Mouse (Mus musculus) adrenal gland, postnatal 0 days (tissue): ENCODE measurements around the gene Slc13a2. TPM values are rescaled to one million over a fixed set of nuclear protein-coding genes. Genes with fewer than 3 reads are reported as not detected.

Experiments
- polyA plus RNA-seq: library from polyadenylated mRNA; unstranded; fragments of >200 nt; fragmentation: Nextera tagmentation; extraction: Ambion mirVana; gene quantifications from 2 replicates; pipeline ENCODE4 v1.2.1, GENCODE M21; 2015

Slc13a2 gene
- 0.11 and 0.21 TPM in 2 replicates for polyA plus RNA-seq

DNA sequence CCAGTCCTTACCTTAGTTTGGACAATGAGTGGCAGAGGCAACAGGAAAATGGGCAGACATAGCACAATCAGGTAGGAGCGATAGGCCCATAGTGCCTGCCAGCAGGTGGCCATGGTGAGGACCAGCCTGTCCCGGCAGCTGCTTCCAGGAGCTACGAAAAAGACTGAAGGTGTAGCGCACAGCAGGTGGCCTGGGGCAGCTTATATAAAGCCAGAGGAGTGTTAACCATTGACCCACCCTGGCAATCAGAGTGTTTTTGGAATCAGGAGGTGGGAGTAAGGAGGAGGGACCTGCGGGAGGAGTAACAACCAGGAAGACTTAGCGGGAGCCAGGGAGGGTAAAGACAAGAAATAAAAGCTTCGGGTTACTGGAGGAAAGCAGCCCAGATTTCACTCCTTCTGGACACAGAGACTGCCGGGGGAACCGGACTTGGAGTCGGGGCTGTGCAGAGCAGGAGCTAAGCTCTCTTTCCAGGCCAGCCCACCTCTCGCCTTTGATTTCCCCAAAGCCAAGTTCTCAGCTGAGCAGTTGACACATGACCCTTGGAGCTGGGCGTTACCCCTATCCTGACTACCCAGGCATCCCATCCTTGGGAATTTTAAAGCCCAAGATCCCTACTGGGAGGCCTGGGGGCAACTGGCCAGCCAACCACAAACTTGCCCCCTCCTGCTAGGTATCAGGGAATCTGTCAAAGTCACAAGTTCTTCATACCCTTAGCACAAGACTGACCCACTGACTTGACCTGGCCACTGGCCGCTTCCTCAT is at the start of gene Slc13a2:
Gene Slc13a2 (minus strand): TSS at position 163 of the 765 bp plus-strand sequence.

DNA sequence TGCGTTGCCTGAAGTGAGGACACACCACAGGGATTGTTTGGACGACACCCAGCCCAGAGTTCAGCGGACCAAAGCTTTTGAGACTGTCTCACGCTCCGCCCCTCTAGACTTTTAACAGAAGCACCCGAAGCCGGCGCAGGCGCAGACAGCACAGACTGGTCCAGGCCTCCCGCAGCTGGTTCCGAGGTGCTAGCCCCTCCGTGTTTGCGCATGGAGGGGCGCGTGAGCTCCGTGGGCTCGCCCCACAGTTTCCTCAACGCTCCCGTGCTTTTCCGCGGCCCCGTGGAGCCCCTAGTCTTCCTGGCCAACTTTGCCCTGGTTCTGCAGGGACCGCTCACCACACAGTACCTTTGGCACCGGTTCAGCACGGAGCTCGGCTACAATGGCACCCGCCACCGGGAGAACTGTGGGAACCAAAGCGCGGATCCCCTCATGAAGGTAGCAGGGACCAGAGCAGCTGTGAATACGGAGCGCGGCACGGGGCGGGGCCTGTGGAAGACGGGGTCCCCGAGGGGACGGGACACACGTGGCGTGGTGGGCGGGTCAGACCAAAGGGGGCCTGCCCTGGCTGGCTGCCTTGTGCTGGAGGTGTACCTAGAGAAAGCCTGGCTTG is 43.7 kb upstream of the Slc13a2 start, which contains the start of gene Slc46a1:
Gene Slc46a1 (plus strand): TSS at position 130 of the 613 bp plus-strand sequence.

DNA sequence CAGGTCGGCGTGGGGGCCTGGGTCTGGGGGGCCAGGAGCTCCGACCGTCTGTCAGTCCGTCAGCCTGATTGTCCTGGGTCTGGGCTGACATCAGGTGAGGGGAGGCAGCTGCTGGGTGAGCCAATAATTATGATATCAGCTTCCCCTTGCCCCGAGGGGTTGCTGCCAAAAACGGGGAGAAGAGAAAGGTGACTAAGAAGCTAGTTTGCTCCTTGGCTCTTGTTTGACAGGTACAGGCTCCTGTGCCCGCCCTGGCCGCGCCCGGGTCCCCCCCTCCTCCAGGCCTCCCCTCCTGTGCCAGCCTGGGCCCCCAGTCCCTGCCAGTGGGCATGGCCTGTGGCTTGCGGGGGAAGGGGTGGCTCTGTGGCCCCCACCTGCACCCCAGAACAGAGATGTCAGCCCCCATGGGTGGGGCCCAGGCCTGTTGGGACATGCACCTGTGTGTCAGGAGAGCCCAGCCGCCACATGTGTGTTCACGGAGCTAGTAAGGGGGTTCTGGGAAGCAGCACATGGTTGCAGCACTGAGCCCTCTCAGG is 35.4 kb downstream of the Slc13a2 start, which contains the start of gene Foxn1:
Gene Foxn1 (minus strand): TSS at position 51 of the 536 bp plus-strand sequence.

Other genes with a start within 250 kb of the Slc13a2 start
- gene Nek8, start 245.5 kb downstream of the Slc13a2 start, polyA plus RNA-seq: 12.4 and 15.0 TPM in 2 replicates
- gene Tlcd1, start 245.5 kb downstream of the Slc13a2 start, polyA plus RNA-seq: 43.8 and 59.8 TPM in 2 replicates
- gene Rpl23a, start 238.6 kb downstream of the Slc13a2 start, polyA plus RNA-seq: 1,480 and 1,753 TPM in 2 replicates
- 133 and 149 TPM in 2 replicates for gene Rab34, start 233.8 kb downstream of the Slc13a2 start, polyA plus RNA-seq
- 6.5 and 7.8 TPM in 2 replicates for gene Proca1, start 228.8 kb downstream of the Slc13a2 start, polyA plus RNA-seq
- gene Sdf2, start 176.5 kb downstream of the Slc13a2 start, polyA plus RNA-seq: 161 and 193 TPM in 2 replicates
- gene Supt6, start 176.2 kb downstream of the Slc13a2 start, polyA plus RNA-seq: 12.5 and 14.4 TPM in 2 replicates
- gene 2610507B11Rik, start 160.5 kb downstream of the Slc13a2 start, polyA plus RNA-seq: 39.8 and 70.6 TPM in 2 replicates
- gene BC030499, start 131.4 kb downstream of the Slc13a2 start, polyA plus RNA-seq: 0.21 TPM in 1 of 2 replicates, not detected in the other
- 6.4 and 8.2 TPM in 2 replicates for gene Spag5, start 120.7 kb downstream of the Slc13a2 start, polyA plus RNA-seq
- 13.7 and 19.6 TPM in 2 replicates for gene Aldoc, start 99.2 kb downstream of the Slc13a2 start, polyA plus RNA-seq
- 50.8 and 80.0 TPM in 2 replicates for gene Pigs, start 93.8 kb downstream of the Slc13a2 start, polyA plus RNA-seq
- gene Unc119, start 78.7 kb downstream of the Slc13a2 start, polyA plus RNA-seq: 82.0 and 100 TPM in 2 replicates
- 0.06 TPM in 1 of 2 replicates, not detected in the other for gene Foxn1, start 35.7 kb downstream of the Slc13a2 start, polyA plus RNA-seq
- gene Slc46a1, start 43.5 kb upstream of the Slc13a2 start, polyA plus RNA-seq: 13.1 and 25.8 TPM in 2 replicates
- gene Sarm1, start 75.5 kb upstream of the Slc13a2 start, polyA plus RNA-seq: 5.0 and 7.8 TPM in 2 replicates
- gene Vtn, start 76.9 kb upstream of the Slc13a2 start, polyA plus RNA-seq: 41.1 and 59.4 TPM in 2 replicates
- not detected in 2 replicates for gene Sebox, start 81.2 kb upstream of the Slc13a2 start, polyA plus RNA-seq
- 49.5 and 55.2 TPM in 2 replicates for gene Tmem199, start 90.0 kb upstream of the Slc13a2 start, polyA plus RNA-seq
- 122 and 191 TPM in 2 replicates for gene Poldip2, start 90.0 kb upstream of the Slc13a2 start, polyA plus RNA-seq
- gene Tnfaip1, start 114.1 kb upstream of the Slc13a2 start, polyA plus RNA-seq: 33.2 and 38.8 TPM in 2 replicates
- 193 and 207 TPM in 2 replicates for gene Ift20, start 114.1 kb upstream of the Slc13a2 start, polyA plus RNA-seq
- gene Tmem97, start 128.6 kb upstream of the Slc13a2 start, polyA plus RNA-seq: 34.3 and 47.6 TPM in 2 replicates